Mouse (Mus musculus) natural killer cell, adult 2 months (primary cell): Measurements from ENCODE around the gene Tmem91.

ENCODE experiments used
- DNase-seq, 2 experiments: peaks; one replicate each; pipeline ENCODE4 v3.0.0; 2022; ENCODE audit warnings: low spot score in 2 of 2

The Tmem91 gene

DNA sequence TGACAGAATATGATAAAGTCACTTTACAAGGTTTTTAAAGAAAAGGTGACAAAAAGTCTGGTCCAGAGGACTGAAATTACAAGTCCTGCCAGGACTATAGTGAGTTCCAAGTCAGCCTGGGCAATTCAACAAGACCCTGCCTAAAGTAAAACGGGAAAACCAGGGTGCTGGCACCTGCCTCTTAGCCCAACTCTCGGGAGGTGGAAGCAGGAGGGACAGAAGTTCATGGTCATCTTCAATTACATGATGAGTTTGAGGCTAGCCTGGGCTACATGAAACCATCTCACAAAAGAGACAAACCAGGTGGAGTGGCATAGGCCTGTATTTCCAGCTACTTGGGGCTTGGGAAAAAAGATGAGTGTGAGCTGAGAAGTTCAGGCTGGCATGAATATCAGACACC lies 3.3 kb downstream of the Tmem91 start:
- DNase-seq, result no peak

- DNase-seq, result no peak
Observed at GRCm38 (mm10) chr7:25670096-25670495, 4.9 kb downstream of the Tmem91 start.

- DNase-seq, result no peak
Observed at GRCm38 (mm10) chr7:25669631-25670030, 5.3 kb downstream of the Tmem91 start.

GRCm38 (mm10) chr7:25669158-25669557 lies 5.8 kb downstream of the Tmem91 start:
- DNase-seq, result no peak

- DNase-seq, result no peak
Observed at GRCm38 (mm10) chr7:25666381-25666780, 8.6 kb downstream of the Tmem91 start.

DNA sequence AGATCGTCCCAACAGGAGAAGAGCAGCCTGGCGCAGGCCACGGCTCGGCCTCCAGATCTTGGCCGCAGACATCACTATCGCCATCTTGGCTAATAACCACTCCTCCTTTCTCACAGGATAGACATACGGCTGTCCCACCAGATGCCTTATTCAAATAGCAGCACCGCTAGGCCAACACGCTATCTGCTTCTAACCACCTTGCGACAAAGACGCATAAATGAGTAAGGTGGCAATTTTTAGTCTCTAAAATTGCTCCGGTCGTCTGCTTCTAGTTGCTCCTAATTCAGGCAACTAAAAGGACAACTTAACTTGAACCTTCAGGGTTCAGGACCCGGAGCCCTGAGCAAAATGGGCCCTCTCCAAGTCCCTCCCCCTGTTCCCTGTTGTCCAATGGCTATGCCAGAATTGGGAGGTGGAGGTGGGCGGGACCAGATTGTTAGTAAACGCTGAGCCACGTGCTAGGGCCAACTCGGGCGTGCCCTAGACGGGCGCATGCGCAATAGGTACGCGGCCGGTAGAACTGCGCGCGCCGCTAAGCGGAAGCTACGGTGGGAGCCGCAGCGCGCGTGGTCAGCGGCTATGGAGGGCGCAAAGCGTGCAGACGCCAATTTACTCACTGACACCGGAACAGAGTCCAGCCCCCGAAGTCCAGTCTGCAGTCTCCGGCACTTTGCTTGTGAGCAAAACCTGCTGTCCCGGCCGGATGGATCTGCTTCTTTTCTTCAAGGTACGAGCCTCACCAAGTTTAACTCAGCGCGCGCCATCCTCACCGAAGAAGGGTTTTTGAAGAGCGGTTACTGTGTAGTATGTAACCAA lies 16.1 kb downstream of the Tmem91 start, which contains the start of the genes Bckdha and Exosc5:
Gene Bckdha, minus strand, starts transcription at position 325 of the 816 bp plus-strand sequence.
Gene Exosc5, plus strand, starts transcription at position 508 of the 816 bp plus-strand sequence.
- DNase-seq, result peak; percentile 100

DNA sequence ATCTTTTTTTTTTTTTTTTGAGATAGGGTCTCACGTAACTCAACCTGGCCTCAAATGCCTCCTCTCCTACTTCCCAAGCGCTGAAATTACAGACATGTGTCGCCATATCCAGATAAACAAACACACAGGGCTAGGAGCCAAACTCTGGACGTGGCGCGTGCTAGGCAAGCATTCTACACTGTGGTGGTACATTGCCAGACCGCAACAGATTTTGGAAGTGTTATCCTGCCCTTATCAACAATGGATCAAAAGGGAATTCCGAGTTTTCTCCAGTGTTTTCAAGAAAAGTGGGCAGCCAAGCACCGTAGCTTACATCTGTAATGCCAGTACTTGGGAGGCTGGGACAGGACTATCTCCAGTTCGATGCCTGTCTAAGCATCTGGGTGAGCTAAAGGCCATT lies 17.2 kb downstream of the Tmem91 start:
- no peak for DNase-seq

- no peak for DNase-seq
Observed at GRCm38 (mm10) chr7:25655601-25656428, 19.2 kb downstream of the Tmem91 start.

DNA sequence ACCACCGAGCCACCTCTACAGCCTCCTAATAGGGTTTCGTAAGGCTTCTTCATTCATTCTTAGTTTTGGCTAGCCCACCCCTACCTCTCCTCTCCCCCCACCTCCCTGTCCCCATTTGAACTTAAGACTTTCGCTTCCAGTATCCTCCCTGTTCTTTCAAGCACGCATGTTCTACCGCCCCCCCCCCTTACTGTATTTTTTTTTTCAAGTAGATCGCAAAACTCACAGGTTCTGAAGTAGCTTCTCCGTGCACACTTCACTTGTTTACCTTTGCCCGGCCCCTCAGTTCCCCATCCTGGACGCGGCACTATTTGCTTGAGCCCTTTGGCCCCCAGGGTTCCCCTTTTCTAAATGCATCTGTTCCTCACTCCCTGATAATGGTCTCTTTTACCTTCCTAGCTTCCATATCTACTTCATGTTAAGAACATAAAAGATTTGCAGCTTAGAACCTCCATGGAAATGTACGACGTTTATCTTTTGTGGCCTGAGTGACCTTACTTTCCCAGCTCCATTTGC lies 22.7 kb downstream of the Tmem91 start:
- DNase-seq, result no peak

DNA sequence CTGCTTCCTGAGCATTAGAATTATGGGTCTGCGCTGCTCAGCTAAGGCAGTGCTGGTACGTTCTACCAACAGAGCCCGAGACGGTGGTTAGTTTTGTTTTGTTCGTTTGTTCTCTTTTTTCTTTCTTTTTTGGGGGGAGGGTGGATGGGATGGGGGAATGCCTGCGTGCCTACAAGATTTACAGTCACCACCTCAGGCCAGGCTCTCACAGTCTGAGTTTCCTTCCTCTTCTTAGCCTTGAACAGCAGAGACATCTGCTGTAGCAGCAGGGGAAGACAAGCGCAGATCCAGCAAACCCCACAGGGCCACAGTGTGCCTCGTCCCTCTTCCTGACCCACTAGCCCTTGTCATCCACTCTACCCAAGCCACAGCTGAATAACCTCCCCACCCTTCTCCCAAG lies 23.7 kb downstream of the Tmem91 start:
- peak in 1 of 2 experiments; percentile 66 for DNase-seq

GRCm38 (mm10) chr7:25649839-25650238 lies 25.1 kb downstream of the Tmem91 start:
- DNase-seq, result no peak

DNA sequence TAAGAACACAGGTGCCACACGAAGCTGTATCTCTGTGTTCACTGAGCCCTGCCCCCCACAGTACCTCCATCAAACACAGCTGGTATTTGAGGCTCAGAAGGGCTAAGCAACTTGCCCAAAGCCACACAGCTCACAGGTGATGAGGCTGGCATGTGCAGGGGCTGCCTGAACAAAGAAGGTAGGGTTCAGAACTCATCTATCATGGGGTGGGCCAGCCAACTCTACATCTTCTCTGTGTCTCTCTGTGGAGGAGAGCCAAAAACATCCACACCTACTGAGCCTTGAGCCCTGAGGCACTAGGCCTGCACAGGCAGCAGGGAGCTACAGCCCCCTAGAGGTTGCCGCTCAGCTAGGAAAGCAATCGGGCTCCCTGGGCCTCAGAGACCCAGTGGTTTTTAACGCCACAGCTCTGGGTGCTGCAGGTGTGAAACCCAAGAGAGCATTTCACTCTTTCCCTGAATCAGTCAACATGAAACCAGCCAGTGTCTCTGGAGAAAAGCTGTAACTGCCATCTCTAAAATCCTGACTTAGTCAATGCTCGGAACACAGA lies 27.3 kb downstream of the Tmem91 start:
- peak; percentile 54 to 66 for DNase-seq

DNA sequence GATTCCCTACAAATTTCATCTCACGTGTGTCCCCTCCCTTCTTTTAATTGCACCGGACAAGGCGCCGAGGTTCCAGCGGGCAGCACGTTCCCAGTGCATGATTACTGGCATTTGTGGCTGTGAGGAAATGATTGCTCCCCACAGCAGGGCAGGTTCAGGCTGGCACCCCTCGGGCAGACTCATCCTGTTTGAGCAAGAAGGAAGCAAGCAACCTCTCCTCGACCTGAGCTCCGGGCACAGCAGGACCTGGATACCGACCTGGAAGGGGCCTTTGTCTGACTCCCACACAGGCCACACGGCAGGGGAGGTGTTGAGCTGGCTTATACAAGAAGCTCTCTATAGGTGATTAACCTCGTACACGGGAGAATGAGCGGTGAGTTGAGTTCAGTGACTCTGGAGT lies 29.9 kb downstream of the Tmem91 start:
- no peak for DNase-seq

GRCm38 (mm10) chr7:25644631-25645030 lies 30.3 kb downstream of the Tmem91 start:
- peak in 1 of 2 experiments; percentile 28 for DNase-seq

- no peak for DNase-seq
Observed at GRCm38 (mm10) chr7:25644136-25644535, 30.8 kb downstream of the Tmem91 start.

DNA sequence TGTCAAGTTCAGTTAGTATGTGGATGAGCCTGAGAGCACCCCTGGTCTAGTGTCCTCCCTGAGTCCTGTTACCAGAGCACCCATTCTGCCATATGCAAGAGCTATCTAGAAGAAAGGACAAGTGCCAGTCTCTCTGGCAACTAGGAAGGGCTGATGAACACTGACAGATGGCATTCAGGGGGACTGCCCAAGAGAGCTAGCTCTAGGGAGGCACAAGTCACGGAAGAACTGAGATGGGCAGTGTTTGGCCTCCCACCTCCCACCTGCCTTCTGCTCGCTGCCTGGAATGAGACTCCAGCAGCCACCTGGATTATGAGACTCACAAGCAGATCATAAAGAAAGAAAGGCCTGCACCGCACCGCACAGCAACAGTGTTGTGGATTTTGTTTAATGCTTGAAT lies 35.2 kb downstream of the Tmem91 start:
- DNase-seq, result no peak

- DNase-seq, result no peak
Observed at GRCm38 (mm10) chr7:25637099-25637498, 37.9 kb downstream of the Tmem91 start.

- peak in 1 of 2 experiments; percentile 79 for DNase-seq
Observed at GRCm38 (mm10) chr7:25636373-25636772, 38.6 kb downstream of the Tmem91 start.

GRCm38 (mm10) chr7:25632679-25633078 lies 42.3 kb downstream of the Tmem91 start:
- peak in 1 of 2 experiments; percentile 42 for DNase-seq

DNA sequence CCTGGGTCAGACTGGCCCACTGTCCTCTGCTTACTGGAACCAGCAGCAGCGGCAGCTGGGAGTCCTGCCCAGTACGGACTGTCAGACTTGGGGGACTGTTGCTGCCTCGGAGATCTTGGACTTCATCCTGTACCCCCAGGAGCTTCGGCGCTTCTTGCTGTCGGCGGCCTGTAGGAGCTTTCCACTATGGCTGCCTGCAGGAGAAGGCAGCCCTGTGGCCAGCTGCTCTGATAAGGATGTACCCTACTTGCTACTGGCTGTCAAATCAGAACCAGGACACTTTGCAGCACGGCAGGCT lies 46.7 kb downstream of the Tmem91 start:
- no peak for DNase-seq

GRCm38 (mm10) chr7:25627431-25628322 lies 47.3 kb downstream of the Tmem91 start:
- DNase-seq, result no peak
